Mouse (Mus musculus): ENCODE data around the gene Mtor.
A peak's percentile ranks its signal among the peaks of the same experiment; 100 is the strongest.

DNA sequence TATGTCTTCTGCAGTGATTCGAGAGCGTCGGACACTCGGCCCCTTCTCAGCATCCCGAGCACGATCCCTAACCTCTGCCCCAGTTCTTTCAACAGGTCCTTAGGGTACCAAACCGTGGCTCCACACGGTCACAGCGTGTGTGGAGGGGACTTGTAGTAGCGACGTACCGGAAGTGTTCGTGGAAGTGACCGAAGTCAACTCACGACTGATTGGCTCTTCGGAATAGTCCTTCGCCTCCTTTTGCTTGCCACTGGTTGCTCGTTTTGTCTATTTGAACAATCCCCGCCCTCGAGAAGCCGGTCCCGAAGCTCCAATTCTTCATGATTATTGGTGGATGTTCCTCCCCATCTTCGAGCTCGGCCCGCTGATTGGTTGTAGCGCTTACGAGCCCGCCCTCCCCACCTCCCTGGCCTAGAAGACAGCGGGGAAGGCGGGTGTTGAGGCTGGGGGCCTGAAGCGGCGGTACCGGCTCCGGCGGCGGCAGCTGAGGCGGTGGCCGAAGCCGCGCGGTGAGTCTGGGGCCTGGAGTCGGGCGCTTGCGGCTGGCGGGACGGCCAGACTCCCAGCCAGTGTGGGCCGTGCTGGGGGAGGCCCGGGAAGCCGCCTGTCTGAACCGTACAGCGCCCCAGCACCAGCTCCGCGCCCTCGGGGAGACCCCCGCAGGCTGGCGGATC is at the start of gene Mtor:
- TF ChIP-seq CTCF (IDR thresholded peaks at IDR 0.05; ENCODE audit: low read depth), result no peak
- 0 out of 2 replicates have a peak, but pooled peaks have one; percentile 21 for TF ChIP-seq EP300 (IDR thresholded peaks at IDR 0.05; ENCODE audit: low read depth)
